Mouse (Mus musculus) fat pad, adult 2 months (tissue): ENCODE measurements around the gene Rpa1.

Experiments used
- DNase-seq: peaks from one replicate; pipeline ENCODE4 v3.0.0-alpha.2; 2011; ENCODE audit warnings: low read depth, low spot score; ENCODE audit errors: extremely low read depth

The Rpa1 gene

DNA sequence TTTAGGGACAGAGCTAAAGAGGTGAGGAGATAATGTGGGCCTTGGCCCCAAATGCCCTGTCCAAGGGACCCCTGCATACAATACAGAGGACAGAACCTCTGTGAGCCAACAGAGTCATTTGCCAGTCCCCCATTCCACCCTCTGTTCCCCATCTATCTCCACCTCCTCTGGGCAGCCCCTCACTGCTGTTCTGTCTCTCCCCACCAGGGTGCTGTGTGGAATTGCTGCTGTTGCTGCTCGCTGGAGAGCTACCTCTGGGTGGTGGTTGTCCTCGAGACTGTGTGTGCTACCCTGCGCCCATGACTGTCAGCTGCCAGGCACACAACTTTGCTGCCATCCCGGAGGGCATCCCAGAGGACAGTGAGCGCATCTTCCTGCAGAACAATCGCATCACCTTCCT lies 83.6 kb downstream of the Rpa1 start:
- DNase-seq = no peak

GRCm38 (mm10) chr11:75263964-75264312 lies 84.2 kb downstream of the Rpa1 start:
- DNase-seq = no peak

DNA sequence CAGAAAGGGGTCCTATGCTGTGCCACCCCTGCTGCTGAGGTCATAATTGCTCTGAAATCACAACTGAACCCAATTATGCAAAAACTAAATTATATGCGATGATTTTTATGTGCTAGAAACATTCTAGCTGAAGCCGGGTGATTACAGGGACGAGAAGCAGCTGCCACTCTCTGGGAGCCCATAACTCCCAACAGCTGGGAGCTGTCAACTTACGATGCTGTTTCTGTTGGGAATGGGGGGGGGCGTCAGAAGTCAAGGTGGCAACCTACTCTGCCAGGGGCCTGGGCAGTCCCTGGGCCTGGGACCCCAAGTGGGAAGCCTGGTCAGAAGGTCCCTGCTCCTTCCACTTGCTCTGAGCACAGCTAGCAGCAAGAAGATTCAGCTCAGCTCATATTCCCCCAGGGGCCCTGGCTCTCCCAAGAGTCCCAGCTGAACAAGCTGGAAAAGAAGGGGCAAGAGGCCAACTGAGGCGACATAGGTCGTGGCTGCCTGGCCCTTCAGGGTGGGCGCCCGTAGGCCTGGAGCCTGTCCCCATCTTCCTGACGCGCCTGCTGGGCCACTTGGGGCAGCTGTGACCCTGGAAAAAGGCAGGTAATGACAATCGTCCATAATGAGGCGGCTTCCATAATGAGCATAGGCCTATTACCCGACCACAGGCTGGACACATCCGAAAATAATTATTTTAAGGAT lies 84.7 kb downstream of the Rpa1 start:
- DNase-seq = no peak

GRCm38 (mm10) chr11:75262791-75263190 lies 85.3 kb downstream of the Rpa1 start:
- no peak for DNase-seq

DNA sequence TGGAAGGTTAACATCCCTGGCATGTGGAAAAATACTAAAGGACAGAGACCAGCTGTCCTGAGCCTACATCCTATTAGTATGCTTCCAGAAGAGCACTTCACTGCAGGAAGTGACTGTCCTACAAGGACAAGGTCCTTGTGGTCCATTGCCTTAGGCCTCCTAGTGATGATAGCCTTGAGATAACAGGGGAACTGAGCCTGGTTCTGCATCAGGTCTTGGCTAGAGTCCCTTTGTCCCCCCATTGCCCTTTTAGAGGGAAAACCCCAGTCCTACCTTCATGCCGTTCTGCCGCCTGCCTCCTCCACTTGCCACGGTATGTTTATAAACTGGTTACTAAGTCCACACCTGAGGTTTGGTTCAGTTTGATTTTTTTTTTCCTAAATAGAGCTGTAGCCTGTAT lies 85.9 kb downstream of the Rpa1 start:
- DNase-seq = no peak

DNA sequence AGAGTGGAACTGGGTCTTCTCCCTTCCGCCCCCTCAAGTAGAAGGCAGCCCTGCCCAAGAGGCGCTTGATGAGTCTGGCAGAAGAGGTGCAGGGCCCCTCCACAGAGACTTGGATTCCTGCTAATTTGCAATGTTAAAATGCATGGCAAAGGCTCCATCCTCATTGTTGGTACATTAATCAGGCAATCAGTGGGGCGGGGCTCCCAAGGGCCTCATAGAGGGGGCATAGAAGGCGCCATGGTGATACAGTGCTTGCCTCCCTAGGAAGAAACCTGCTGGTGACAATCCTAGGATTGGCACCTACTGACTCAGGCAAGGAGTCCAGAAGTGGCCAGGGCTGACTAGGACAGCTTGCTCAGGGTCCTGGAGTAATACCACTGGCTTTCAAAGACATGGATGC lies 86.4 kb downstream of the Rpa1 start:
- DNase-seq = no peak

- no peak for DNase-seq
These were observed 87.1 kb downstream of the Rpa1 start for GRCm38 (mm10) chr11:75261016-75261415.

GRCm38 (mm10) chr11:75259996-75260561 lies 88.0 kb downstream of the Rpa1 start:
- DNase-seq = no peak

DNA sequence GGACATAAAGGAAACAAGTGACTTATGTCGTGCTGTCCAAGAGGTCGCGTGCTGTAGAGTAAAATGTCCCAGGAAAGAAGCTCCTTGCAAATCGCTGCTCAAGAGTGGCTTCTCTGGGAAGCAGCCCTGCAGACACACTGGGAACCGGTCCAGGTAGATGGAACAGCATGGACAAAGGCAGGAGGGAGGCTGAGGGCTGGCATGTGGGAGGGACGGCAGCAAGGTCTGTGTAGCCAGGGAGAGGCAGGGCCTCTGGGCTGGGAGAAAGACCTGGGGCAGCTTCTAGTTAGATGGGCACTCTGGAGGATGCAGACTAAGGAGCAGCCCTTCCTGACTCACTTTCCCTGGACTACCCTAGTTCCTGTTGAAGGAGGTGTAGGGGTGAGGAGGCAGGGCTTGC lies 88.7 kb downstream of the Rpa1 start:
- DNase-seq = no peak

GRCm38 (mm10) chr11:75257056-75257648 lies 91.0 kb downstream of the Rpa1 start:
- no peak for DNase-seq

- no peak for DNase-seq
These were observed 92.8 kb downstream of the Rpa1 start for GRCm38 (mm10) chr11:75255330-75255729.

DNA sequence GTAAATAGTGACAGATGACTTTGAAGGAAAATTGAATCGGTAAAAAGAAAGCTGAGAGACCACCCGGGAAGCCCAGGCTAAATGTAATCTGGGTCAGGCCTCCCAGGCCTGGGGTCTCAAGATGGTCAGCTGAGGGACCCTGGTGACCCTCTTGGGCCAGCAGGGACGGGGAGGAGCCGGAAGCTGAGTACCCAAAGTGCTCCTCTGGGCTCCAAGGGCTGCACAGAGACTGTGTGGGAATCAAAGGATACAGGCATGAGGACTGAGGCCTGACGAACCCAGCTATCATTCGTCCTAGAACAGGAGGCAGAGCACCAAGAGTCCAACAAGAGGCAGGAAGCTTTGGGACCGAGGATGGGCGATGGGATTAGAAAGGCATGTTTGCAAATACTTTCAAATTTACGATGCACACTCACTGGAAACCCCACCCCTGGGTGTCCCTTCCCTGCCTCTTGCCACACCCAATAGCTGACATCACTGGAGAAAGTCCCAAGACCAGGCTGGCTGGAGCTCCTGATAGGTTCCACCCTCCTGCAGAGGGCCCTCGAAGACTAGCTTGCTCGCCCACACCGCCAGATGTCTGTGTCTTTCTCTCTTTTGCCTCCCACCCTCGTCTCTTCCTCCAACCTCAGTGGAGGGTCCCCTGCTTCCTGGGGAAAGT lies 93.7 kb downstream of the Rpa1 start:
- no peak for DNase-seq

DNA sequence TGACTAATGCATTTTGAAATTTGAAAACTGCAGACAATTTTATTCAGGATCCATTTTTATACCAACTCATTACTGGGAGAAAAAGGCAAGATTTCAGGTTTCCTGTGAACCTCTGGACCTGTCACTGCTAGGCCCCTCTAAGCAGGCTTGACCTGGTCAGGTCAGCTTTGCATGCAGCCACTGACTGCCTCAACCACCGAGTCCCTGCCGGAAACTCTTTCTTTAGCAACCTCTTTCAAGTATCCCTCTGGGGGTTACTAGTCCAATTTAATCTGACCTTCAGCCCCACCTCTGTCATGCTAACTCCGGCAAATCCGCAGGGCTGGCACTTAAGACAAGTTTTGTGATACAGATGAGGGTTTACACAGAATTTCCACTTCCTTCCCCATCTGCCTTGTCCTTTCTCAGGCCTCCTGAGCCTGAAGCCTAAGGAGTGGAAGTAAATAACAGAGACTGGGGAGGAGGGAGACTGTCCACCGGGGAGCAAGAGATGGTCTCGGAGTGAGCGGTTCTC lies 96.5 kb downstream of the Rpa1 start:
- no peak for DNase-seq

- DNase-seq = no peak
These were observed 97.1 kb downstream of the Rpa1 start for GRCm38 (mm10) chr11:75251006-75251512.

DNA sequence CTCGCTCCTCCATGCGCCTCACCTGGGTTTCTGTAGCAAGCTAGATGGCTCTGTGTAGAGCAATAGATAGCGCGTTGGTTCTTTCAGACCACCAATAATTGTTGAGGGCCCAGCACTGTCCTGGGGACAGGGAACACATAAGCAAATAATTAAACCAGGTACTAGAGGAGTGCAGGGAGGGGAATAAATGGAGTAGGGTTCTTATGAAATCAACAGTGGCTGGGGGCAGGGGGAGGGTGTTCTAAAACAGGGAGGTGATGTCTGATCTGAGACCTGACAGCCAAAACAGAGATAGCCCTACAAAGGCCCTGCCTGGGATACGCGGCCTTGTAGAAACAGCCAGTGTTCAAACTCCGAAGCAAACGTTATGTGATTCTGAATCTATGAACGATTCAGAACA lies 98.5 kb downstream of the Rpa1 start:
- no peak for DNase-seq
